Mouse (Mus musculus) T-cell, adult 66 days (primary cell): Measurements from ENCODE around the gene Pif1. TPM values are rescaled to one million over a fixed set of nuclear protein-coding genes. Genes with fewer than 3 reads are reported as not detected.

Experiments
- total RNA-seq, 2 experiments: library from RNA; stranded (reverse); gene quantifications; 3 replicates in 1 of 2; 4 replicates in 1 of 2; pipeline ENCODE4 v1.2.4; 2023

Gene Pif1
- under 1 TPM; 0.71 to 0.76 TPM for total RNA-seq

GRCm38 (mm10) chr9:65586406-65587269, at the start of gene Pif1:
TSS of gene Pif1 (plus strand) at chr9:65587160.

GRCm38 (mm10) chr9:65579781-65580371, 7.1 kb upstream of the Pif1 start, which contains the start of gene Plekho2:
TSS of gene Plekho2 (minus strand) at chr9:65580040.

GRCm38 (mm10) chr9:65629025-65629766, 42.2 kb downstream of the Pif1 start, which contains the start of gene Rbpms2:
TSS of gene Rbpms2 (plus strand) at chr9:65629648.

Other genes starting within 250 kb of the Pif1 start
- gene Pdcd7, start 241.1 kb upstream of the Pif1 start, total RNA-seq = 10 to 100 TPM; 19.2 to 22.3 TPM
- 1 to 10 TPM; 3.9 to 6.4 TPM for gene Ubap1l, start 226.1 kb upstream of the Pif1 start, total RNA-seq
- gene Kbtbd13, start 195.5 kb upstream of the Pif1 start, total RNA-seq = not detected
- gene Rasl12, start 188.7 kb upstream of the Pif1 start, total RNA-seq = under 1 TPM in 1 of 2 experiments, not detected in 1; 0.30 TPM
- not detected for gene Slc51b, start 164.2 kb upstream of the Pif1 start, total RNA-seq
- 10 to 100 TPM; 26.9 to 29.7 TPM for gene Mtfmt, start 151.4 kb upstream of the Pif1 start, total RNA-seq
- 10 to 100 TPM; 53.7 to 55.1 TPM for gene Spg21, start 126.2 kb upstream of the Pif1 start, total RNA-seq
- gene Ankdd1a, start 67.0 kb upstream of the Pif1 start, total RNA-seq = not detected
- gene Plekho2, start 7.1 kb upstream of the Pif1 start, total RNA-seq = 10 to 100 TPM; 34.1 to 41.2 TPM
- 1 to 10 TPM in 1 of 2 experiments, not detected in 1; 1.5 TPM for gene Rbpms2, start 42.5 kb downstream of the Pif1 start, total RNA-seq
- gene Oaz2, start 80.8 kb downstream of the Pif1 start, total RNA-seq = 10 to 100 TPM; 33.9 to 42.6 TPM
- gene Zfp609, start 240.4 kb downstream of the Pif1 start, total RNA-seq = 10 to 100 TPM; 21.1 to 27.6 TPM